Mouse (Mus musculus): Measurements from ENCODE around the gene Glyr1. TPM values are rescaled to one million over a fixed set of nuclear protein-coding genes. Genes with fewer than 3 reads are reported as not detected.

Glyr1 gene
- polyA plus RNA-seq, 1 experiment from 2014 or later: 131 TPM

GRCm38 (mm10) chr16:4965392-4966129 is 84.1 kb downstream of the Glyr1 start:
- Histone ChIP-seq H3K36me3 (replicated peaks; ENCODE audit: control insufficient read depth, insufficient read depth, low read depth, low read length) (no peaks in the 10 kb centered on the region), H3K4me1 (ENCODE audit: control insufficient read depth, insufficient read depth, low read length) (no peaks in the 10 kb centered on the region; the same call in 1 of the 2 replicates), H3K9ac (replicated peaks; ENCODE audit: low read length) (no peak overlapping the region), H3K27me3 (ENCODE audit: control insufficient read depth, insufficient read depth, low read length) (no peaks in the 10 kb centered on the region), H3K4me3 (ENCODE audit: low read depth, low read length) (no peak overlapping the region), H3K4me2 (ENCODE audit: low read depth, low read length) (no peak overlapping the region), H3K27ac (replicated peaks; ENCODE audit: low read depth, low read length) (no peak overlapping the region), H3K9me3 (replicated peaks; ENCODE audit: control insufficient read depth, low read length) (no peaks in the 10 kb centered on the region)
- whole genome bisulfite sequencing: 89% methylated on average over 8 of the region's 8 CpGs
- no peak for DNase-seq (ENCODE audit: low spot score)
- no peak for ATAC-seq (replicated peaks; ENCODE audit: insufficient number of reproducible peaks, low FRiP score, low TSS enrichment, low read depth)

- peak; percentile 24 for ATAC-seq (replicated peaks; ENCODE audit: insufficient number of reproducible peaks, low FRiP score, low TSS enrichment, low read depth)
- peak; percentile 14 for DNase-seq (ENCODE audit: low spot score)
- no peaks in the 10 kb centered on the region for H3K27me3 ChIP-seq (ENCODE audit: control insufficient read depth, insufficient read depth, low read length)
- WGBS: 26% methylated on average over 13 of the region's 13 CpGs
- peak overlapping the region; percentile 80 for H3K4me3 ChIP-seq (ENCODE audit: low read depth, low read length)
- no peaks in the 10 kb centered on the region; the same call in 1 of the 2 replicates for H3K4me1 ChIP-seq (ENCODE audit: control insufficient read depth, insufficient read depth, low read length)
- H3K9me3 ChIP-seq (replicated peaks; ENCODE audit: control insufficient read depth, low read length): no peaks in the 10 kb centered on the region
- peak overlapping the region; percentile 75 for H3K9ac ChIP-seq (replicated peaks; ENCODE audit: low read length)
- H3K27ac ChIP-seq (replicated peaks; ENCODE audit: low read depth, low read length): no peak overlapping the region
- H3K4me2 ChIP-seq (ENCODE audit: low read depth, low read length): peak overlapping the region; percentile 71
- no peaks in the 10 kb centered on the region; the same call in 1 of the 2 replicates for H3K36me3 ChIP-seq (replicated peaks; ENCODE audit: control insufficient read depth, insufficient read depth, low read depth, low read length)
These were observed 84.8 kb downstream of the Glyr1 start for GRCm38 (mm10) chr16:4964731-4965391.

Other genes starting within 250 kb of the Glyr1 start
- gene 4930562C15Rik, start 214.4 kb downstream of the Glyr1 start, polyA plus RNA-seq (2014; fragmentation: Nextera tagmentation; extraction: Ambion mirVana): 0.28 TPM in 1 of 2 replicates, not detected in the other
- 26.2 and 26.4 TPM in 2 replicates for gene Ubald1, start 169.5 kb downstream of the Glyr1 start, polyA plus RNA-seq (2014; fragmentation: Nextera tagmentation; extraction: Ambion mirVana)
- gene Mgrn1, start 163.6 kb downstream of the Glyr1 start, polyA plus RNA-seq (2014; fragmentation: Nextera tagmentation; extraction: Ambion mirVana): 67.9 and 72.2 TPM in 2 replicates
- gene Nudt16l1, start 111.1 kb downstream of the Glyr1 start, polyA plus RNA-seq (2014; fragmentation: Nextera tagmentation; extraction: Ambion mirVana): 155 and 164 TPM in 2 replicates
- 32.4 and 39.7 TPM in 2 replicates for gene Anks3, start 85.7 kb downstream of the Glyr1 start, polyA plus RNA-seq (2014; fragmentation: Nextera tagmentation; extraction: Ambion mirVana)
- not detected in 2 replicates for gene Sept12, start 52.0 kb downstream of the Glyr1 start, polyA plus RNA-seq (2014; fragmentation: Nextera tagmentation; extraction: Ambion mirVana)
- gene Smim22, start 42.6 kb downstream of the Glyr1 start, polyA plus RNA-seq (2014; fragmentation: Nextera tagmentation; extraction: Ambion mirVana): 1.5 and 2.2 TPM in 2 replicates
- 56.5 and 60.2 TPM in 2 replicates for gene Rogdi, start 36.3 kb downstream of the Glyr1 start, polyA plus RNA-seq (2014; fragmentation: Nextera tagmentation; extraction: Ambion mirVana)
- 21.0 and 21.5 TPM in 2 replicates for gene Ubn1, start 194 bp upstream of the Glyr1 start, polyA plus RNA-seq (2014; fragmentation: Nextera tagmentation; extraction: Ambion mirVana)
- gene Ppl, start 82.6 kb upstream of the Glyr1 start, polyA plus RNA-seq (2014; fragmentation: Nextera tagmentation; extraction: Ambion mirVana): 1.6 and 2.0 TPM in 2 replicates
- 0.07 and 0.08 TPM in 2 replicates for gene Sec14l5, start 97.2 kb upstream of the Glyr1 start, polyA plus RNA-seq (2014; fragmentation: Nextera tagmentation; extraction: Ambion mirVana)
- 10.7 and 13.6 TPM in 2 replicates for gene Nagpa, start 154.1 kb upstream of the Glyr1 start, polyA plus RNA-seq (2014; fragmentation: Nextera tagmentation; extraction: Ambion mirVana)
- gene AU021092, start 172.4 kb upstream of the Glyr1 start, polyA plus RNA-seq (2014; fragmentation: Nextera tagmentation; extraction: Ambion mirVana): 2.0 and 3.1 TPM in 2 replicates
- 22.6 and 26.1 TPM in 2 replicates for gene Alg1, start 183.8 kb upstream of the Glyr1 start, polyA plus RNA-seq (2014; fragmentation: Nextera tagmentation; extraction: Ambion mirVana)
- gene Eef2kmt, start 206.1 kb upstream of the Glyr1 start, polyA plus RNA-seq (2014; fragmentation: Nextera tagmentation; extraction: Ambion mirVana): 13.3 and 15.6 TPM in 2 replicates